8 mouse cellular contexts compared by ENCODE assay signal in the genomic region with DNA sequence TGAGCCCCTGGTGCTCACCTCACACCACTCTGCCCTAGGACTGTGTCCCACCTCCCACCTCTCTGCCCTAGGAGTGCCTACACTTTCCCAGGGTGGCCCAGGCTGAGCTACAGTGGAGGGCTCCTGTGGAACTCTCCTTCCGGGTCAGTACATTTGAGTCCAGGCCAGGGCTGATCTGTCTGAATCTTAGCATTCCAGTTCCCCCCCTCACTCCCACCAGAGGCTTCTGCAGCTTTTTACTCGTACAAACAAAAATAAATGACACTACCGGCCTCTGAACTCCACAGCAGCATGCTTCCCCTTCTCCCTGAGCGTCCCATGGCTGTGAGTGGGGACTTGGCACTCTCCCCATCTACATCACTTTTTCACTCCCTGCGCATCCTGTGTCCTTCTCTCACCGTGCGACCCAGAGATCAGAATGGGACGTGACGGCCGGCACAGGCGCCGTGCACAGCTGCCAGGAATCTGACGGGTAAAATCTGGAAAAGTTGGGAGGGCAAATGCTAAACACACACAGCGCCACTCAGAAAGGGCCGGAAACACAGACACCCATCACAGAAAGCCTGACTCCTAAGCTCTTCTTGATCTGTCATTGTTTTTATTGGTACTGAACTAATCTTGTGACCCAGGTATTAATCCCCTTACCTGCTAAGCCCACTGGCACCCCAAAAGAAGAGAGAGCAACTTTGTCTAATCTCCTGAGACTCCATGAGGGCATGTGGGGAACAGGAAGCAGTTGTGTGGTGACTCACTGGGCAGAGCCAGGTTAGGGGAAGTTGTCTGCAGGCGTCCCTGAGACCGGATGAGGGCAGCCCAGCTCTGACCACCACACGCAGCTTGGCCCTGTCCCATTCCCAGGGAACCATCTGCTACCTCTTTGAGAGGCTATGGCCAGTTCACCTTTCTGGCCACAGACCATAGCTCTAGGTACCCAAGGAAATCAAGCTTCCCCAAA. TPM values are rescaled to one million over a fixed set of nuclear protein-coding genes. Genes with fewer than 3 reads are reported as not detected.
DNase-seq lines count a peak whose midpoint lies in the region; ATAC-seq and TF ChIP-seq lines count a peak whose summit lies in the region.

No protein-coding gene starts in this region.

- TF ChIP-seq CTCF in bone marrow macrophage, adult 2 months (IDR thresholded peaks at IDR 0.05; ENCODE audit: low read depth, low read length), result no peak

- 0 out of 2 replicates have a peak overlapping the region, but pooled peaks have one; percentile 28 for H3K9ac ChIP-seq in heart, embryonic 11.5 days (ENCODE audit: low read depth, low read length)
- peak overlapping the region; percentile 52 for H3K9ac ChIP-seq in stomach, embryonic 16.5 days (ENCODE audit: low read length)

- 66% methylated on average over 18 of the region's 18 CpGs for WGBS in heart, embryonic 11.5 days (ENCODE audit: insufficient replicate concordance)
- WGBS in stomach, embryonic 16.5 days, result 44% methylated on average over 18 of the region's 18 CpGs

- no peak for TF ChIP-seq POLR2A in bone marrow macrophage, adult 2 months (IDR thresholded peaks at IDR 0.05; ENCODE audit: borderline replicate concordance, low read depth, low read length)

- peak overlapping the region; percentile 13; the same call in 1 of the 2 replicates for H3K27ac ChIP-seq in bone marrow macrophage, adult 2 months (ENCODE audit: insufficient read depth, low read depth, low read length)
- H3K27ac ChIP-seq in heart, embryonic 11.5 days (ENCODE audit: low read depth, low read length), result 0 out of 2 replicates have a peak overlapping the region, but pooled peaks have one; percentile 46
- H3K27ac ChIP-seq in stomach, embryonic 16.5 days (ENCODE audit: low read length), result peak overlapping the region; percentile 89

- H3K9me3 ChIP-seq in heart, embryonic 11.5 days (replicated peaks; ENCODE audit: control insufficient read depth, low read length), result no peaks in the 10 kb centered on the region
- no peaks in the 10 kb centered on the region for H3K9me3 ChIP-seq in stomach, embryonic 16.5 days (replicated peaks; ENCODE audit: control insufficient read depth, low read length)

- no peaks in the 10 kb centered on the region for H3K27me3 ChIP-seq in heart, embryonic 11.5 days (ENCODE audit: control insufficient read depth, insufficient read depth, low read length)
- no peaks in the 10 kb centered on the region for H3K27me3 ChIP-seq in stomach, embryonic 16.5 days (ENCODE audit: control insufficient read depth, insufficient read depth, low read length)

- peak; percentile 18 for DNase-seq in gastrocnemius, adult 18-20 months (ENCODE audit: low spot score)
- DNase-seq in gastrocnemius, postnatal 36 days, result no peak
- peak; percentile 65 to 74 for DNase-seq in kidney, postnatal 4 days
- no peak for DNase-seq in ovary, postnatal 36 days (ENCODE audit: low spot score)
- no peak for DNase-seq in right cerebral cortex, adult 18-20 months

- no peak overlapping the region for H3K4me2 ChIP-seq in heart, embryonic 11.5 days
- no peak overlapping the region for H3K4me2 ChIP-seq in stomach, embryonic 16.5 days (ENCODE audit: low read depth, low read length)

- H3K4me1 ChIP-seq in bone marrow macrophage, adult 2 months (ENCODE audit: control insufficient read depth, insufficient read depth, low read length), result peaks cover 25% of the 10 kb centered on the region
- peaks cover 33% of the 10 kb centered on the region for H3K4me1 ChIP-seq in heart, embryonic 11.5 days (ENCODE audit: control insufficient read depth, insufficient read depth, low read length)
- H3K4me1 ChIP-seq in stomach, embryonic 16.5 days (ENCODE audit: control insufficient read depth, insufficient read depth, low read length), result peaks cover 36% of the 10 kb centered on the region

- H3K4me3 ChIP-seq in bone marrow macrophage, adult 2 months (ENCODE audit: insufficient read depth, low read length), result peak overlapping the region; percentile 39
- H3K4me3 ChIP-seq in heart, embryonic 11.5 days (ENCODE audit: low read depth, low read length), result no peak overlapping the region
- no peak overlapping the region for H3K4me3 ChIP-seq in stomach, embryonic 16.5 days (replicated peaks; ENCODE audit: low read length)

- peaks cover 3% of the 10 kb centered on the region for H3K36me3 ChIP-seq in heart, embryonic 11.5 days (ENCODE audit: control insufficient read depth, insufficient read depth, low read length)
- peaks cover 2% of the 10 kb centered on the region; the same call in 1 of the 2 replicates for H3K36me3 ChIP-seq in stomach, embryonic 16.5 days (ENCODE audit: control insufficient read depth, insufficient read depth, low read length)

- intact Hi-C loops in gastrocnemius, postnatal 36 days (cut with DNase I), result no loop called here

- no peak for ATAC-seq in heart, embryonic 11.5 days (replicated peaks; ENCODE audit: insufficient number of reproducible peaks, low FRiP score, low TSS enrichment)
- ATAC-seq in stomach, embryonic 16.5 days (ENCODE audit: insufficient read depth, low FRiP score), result 0 out of 2 replicates have a peak, but pooled peaks have one; percentile 35

RNA-seq across cellular contexts. Expression of a gene that starts 16.4 kb away (rescaled TPM):
- 1 to 10 TPM; 1.8 to 6.6 TPM for total RNA-seq in gastrocnemius, adult 18-20 months (2021)
- 1 to 10 TPM; 5.1 to 7.2 TPM for total RNA-seq in gastrocnemius, postnatal 36 days (2021)
- polyA plus RNA-seq in bone marrow macrophage, adult 2 months (2012; ENCODE audit: insufficient read depth, insufficient read length, missing spikeins), result not detected in 2 replicates
- 2.5 and 3.0 TPM in 2 replicates for polyA plus RNA-seq in heart, embryonic 11.5 days (2014; fragmentation: Nextera tagmentation; extraction: Ambion mirVana)
- 5.1 and 5.9 TPM in 2 replicates for polyA plus RNA-seq in stomach, embryonic 16.5 days (2015; fragmentation: Nextera tagmentation; extraction: Ambion mirVana)

RNA-seq across cellular contexts. Expression of a gene that starts 25.8 kb away (rescaled TPM):
- total RNA-seq in gastrocnemius, adult 18-20 months (2021), result 1 to 10 TPM; 2.5 to 2.8 TPM
- total RNA-seq in gastrocnemius, postnatal 36 days (2021), result 1 to 10 TPM; 2.4 to 3.0 TPM
- 13.4 and 17.7 TPM in 2 replicates for polyA plus RNA-seq in bone marrow macrophage, adult 2 months (2012; ENCODE audit: insufficient read depth, insufficient read length, missing spikeins)
- 23.4 and 24.6 TPM in 2 replicates for polyA plus RNA-seq in heart, embryonic 11.5 days (2014; fragmentation: Nextera tagmentation; extraction: Ambion mirVana)
- 19.4 and 23.2 TPM in 2 replicates for polyA plus RNA-seq in stomach, embryonic 16.5 days (2015; fragmentation: Nextera tagmentation; extraction: Ambion mirVana)

RNA-seq across cellular contexts. Expression of a gene that starts 38.2 kb away (rescaled TPM):
- 1 to 10 TPM; 4.6 to 5.6 TPM for total RNA-seq in gastrocnemius, adult 18-20 months (2021)
- total RNA-seq in gastrocnemius, postnatal 36 days (2021), result 1 to 10 TPM; 4.9 to 5.2 TPM
- polyA plus RNA-seq in bone marrow macrophage, adult 2 months (2012; ENCODE audit: insufficient read depth, insufficient read length, missing spikeins), result 7.0 and 8.8 TPM in 2 replicates
- 16.5 and 21.0 TPM in 2 replicates for polyA plus RNA-seq in heart, embryonic 11.5 days (2014; fragmentation: Nextera tagmentation; extraction: Ambion mirVana)
- polyA plus RNA-seq in stomach, embryonic 16.5 days (2015; fragmentation: Nextera tagmentation; extraction: Ambion mirVana), result 20.6 and 20.7 TPM in 2 replicates

RNA-seq across cellular contexts. Expression of a gene that starts 40.7 kb away (rescaled TPM):
- 1 to 10 TPM in 1 of 2 experiments, under 1 TPM in 1; 0.96 to 1.1 TPM for total RNA-seq in gastrocnemius, adult 18-20 months (2021)
- total RNA-seq in gastrocnemius, postnatal 36 days (2021), result 1 to 10 TPM; 1.0 TPM
- 0.91 and 1.6 TPM in 2 replicates for polyA plus RNA-seq in bone marrow macrophage, adult 2 months (2012; ENCODE audit: insufficient read depth, insufficient read length, missing spikeins)
- 12.7 and 16.8 TPM in 2 replicates for polyA plus RNA-seq in heart, embryonic 11.5 days (2014; fragmentation: Nextera tagmentation; extraction: Ambion mirVana)
- polyA plus RNA-seq in stomach, embryonic 16.5 days (2015; fragmentation: Nextera tagmentation; extraction: Ambion mirVana), result 1.3 and 1.4 TPM in 2 replicates

Comparison
In these comparisons a context has a peak if more than half of its experiments do, and no peak if none do; other contexts are left out.
1. DNase-seq: peak in gastrocnemius, adult 18-20 months (single experiment) and kidney, postnatal 4 days (2 of 2); none in gastrocnemius, postnatal 36 days (0 of 2), ovary, postnatal 36 days (single experiment) and right cerebral cortex, adult 18-20 months (single experiment).
2. H3K27ac ChIP-seq: peak in every context shown above with its lines; median percentile 89 in stomach, embryonic 16.5 days; 46 in heart, embryonic 11.5 days; 13 in bone marrow macrophage, adult 2 months.